Mouse (Mus musculus): ENCODE results near the gene Sv2a. TPM values are rescaled to one million over a fixed set of nuclear protein-coding genes. Genes with fewer than 3 reads are reported as not detected.

Gene Sv2a
- total and polyA plus RNA-seq, 2 experiments from 2014 or later = 112 to 124 TPM

DNA sequence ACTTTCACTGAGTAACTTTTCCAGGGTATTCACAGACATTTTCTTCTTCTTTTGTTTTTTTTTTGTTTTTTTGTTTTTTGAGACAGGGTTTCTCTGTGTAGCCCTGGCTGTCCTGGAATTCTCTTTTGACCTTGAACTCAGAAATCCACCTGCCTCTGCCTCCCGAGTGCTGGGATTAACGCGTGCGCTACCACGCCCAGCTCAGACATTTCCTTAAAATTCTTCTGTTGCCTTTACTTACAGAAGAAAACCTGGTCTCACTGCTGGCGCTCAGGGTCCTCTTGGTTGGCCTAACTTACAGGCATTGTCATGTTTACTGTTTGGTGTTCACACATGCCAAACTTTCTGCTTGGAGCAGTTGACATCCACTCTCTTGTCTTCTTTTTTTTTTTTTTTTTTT is 5.7 kb upstream of the Sv2a start:
- Histone ChIP-seq H3K9ac (no peak overlapping the region), H3K27ac (ENCODE audit: low read depth, low read length) (no peak overlapping the region), H3K27me3 (ENCODE audit: insufficient read depth, low read length) (no peaks in the 10 kb centered on the region), H3K9me3 (ENCODE audit: low read length) (no peaks in the 10 kb centered on the region), H3K36me3 (ENCODE audit: insufficient read depth) (peaks cover 39% of the 10 kb centered on the region), H3K4me2 (ENCODE audit: low read depth) (no peak overlapping the region), H3K4me3 (ENCODE audit: low read depth, low read length) (no peak overlapping the region), H3K4me1 (ENCODE audit: insufficient read depth) (peaks cover 8% of the 10 kb centered on the region)
- no peak for ATAC-seq
- WGBS = 93% methylated on average over 6 of the region's 6 CpGs
- no peak for DNase-seq
- no peak for TF ChIP-seq CTCF (IDR thresholded peaks at IDR 0.05; ENCODE audit: low read depth)

DNA sequence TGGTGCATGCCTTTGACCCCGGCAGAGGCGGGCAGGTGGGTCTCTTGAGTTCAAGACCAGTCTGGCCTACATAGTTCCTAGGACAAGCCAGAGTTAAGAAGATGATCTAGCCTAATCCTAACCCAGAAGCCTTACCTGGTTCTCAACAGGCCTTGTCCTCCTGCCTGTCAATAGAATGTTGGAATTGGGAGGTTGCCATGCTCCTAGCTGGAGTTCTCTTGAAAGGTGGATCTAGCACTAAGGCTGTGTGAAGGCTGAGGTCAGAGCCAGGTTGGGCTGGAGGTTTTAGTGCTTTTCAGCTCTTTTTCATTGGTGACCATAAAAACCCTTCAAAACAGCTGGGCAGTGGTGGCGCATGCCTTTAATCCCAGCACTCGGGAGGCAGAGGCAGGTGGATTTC is 2.5 kb upstream of the Sv2a start:
- Histone ChIP-seq H3K9ac (no peak overlapping the region), H3K4me1 (ENCODE audit: insufficient read depth) (peaks cover 4% of the 10 kb centered on the region), H3K27me3 (ENCODE audit: insufficient read depth, low read length) (no peaks in the 10 kb centered on the region), H3K27ac (ENCODE audit: low read depth, low read length) (no peak overlapping the region), H3K4me2 (ENCODE audit: low read depth) (no peak overlapping the region), H3K4me3 (ENCODE audit: low read depth, low read length) (no peak overlapping the region), H3K36me3 (ENCODE audit: insufficient read depth) (peaks cover 39% of the 10 kb centered on the region), H3K9me3 (ENCODE audit: low read length) (no peaks in the 10 kb centered on the region)
- ATAC-seq (no peak), DNase-seq (no peak)
- TF ChIP-seq CTCF (IDR thresholded peaks at IDR 0.05; ENCODE audit: low read depth) = no peak
- WGBS = 93% methylated on average over 4 of the region's 4 CpGs

DNA sequence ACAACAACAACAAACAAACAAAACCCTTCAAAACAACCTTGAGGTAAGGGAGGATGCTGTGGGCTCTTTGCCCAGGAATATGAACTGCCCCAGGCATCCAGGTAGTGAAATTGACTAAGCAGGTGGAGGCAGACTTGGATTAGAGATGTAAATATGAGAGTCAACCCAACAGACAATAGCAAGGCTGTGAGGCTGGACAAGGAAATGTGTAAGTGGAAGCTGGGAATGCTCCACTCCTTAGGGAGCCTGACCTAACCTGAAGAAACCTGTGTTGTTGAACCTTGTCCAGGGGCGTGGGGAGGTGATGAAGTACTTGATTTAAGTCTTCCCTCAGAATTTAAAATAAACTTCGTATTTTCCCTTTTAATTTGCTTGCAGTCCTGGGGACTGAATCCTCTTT is 2.0 kb upstream of the Sv2a start:
- peaks cover 39% of the 10 kb centered on the region for H3K36me3 ChIP-seq (ENCODE audit: insufficient read depth)
- ATAC-seq (no peak), DNase-seq (no peak)
- TF ChIP-seq CTCF (IDR thresholded peaks at IDR 0.05; ENCODE audit: low read depth) = no peak
- no peaks in the 10 kb centered on the region for H3K9me3 ChIP-seq (ENCODE audit: low read length)
- no peak overlapping the region for H3K4me2 ChIP-seq (ENCODE audit: low read depth)
- no peak overlapping the region for H3K4me3 ChIP-seq (ENCODE audit: low read depth, low read length)
- no peaks in the 10 kb centered on the region for H3K27me3 ChIP-seq (ENCODE audit: insufficient read depth, low read length)
- H3K27ac ChIP-seq (ENCODE audit: low read depth, low read length) = no peak overlapping the region
- peaks cover 4% of the 10 kb centered on the region for H3K4me1 ChIP-seq (ENCODE audit: insufficient read depth)
- WGBS = 86% methylated on average over 2 of the region's 2 CpGs
- no peak overlapping the region for H3K9ac ChIP-seq

DNA sequence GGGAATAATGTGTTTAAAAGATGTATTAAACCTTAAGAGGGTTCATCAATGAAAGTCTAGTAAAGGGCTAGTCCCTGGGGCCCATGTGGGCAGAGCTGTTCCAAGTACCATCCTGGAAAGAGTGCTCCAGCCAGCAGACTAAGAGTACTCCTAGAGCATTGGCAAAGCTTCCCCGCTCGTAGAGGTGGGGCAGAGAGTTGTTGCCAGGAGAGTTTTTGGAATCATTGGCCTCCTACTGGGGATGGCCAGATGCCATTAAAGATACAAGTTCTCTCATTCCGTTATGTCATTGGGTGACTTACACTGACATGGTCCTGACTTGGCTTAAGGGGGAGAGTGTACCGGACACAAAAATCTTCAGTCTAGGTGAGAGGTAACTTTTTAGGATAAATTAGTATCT is 1.4 kb upstream of the Sv2a start:
- ATAC-seq = no peak
- H3K27me3 ChIP-seq (ENCODE audit: insufficient read depth, low read length) = no peaks in the 10 kb centered on the region
- DNase-seq = no peak
- H3K36me3 ChIP-seq (ENCODE audit: insufficient read depth) = peaks cover 33% of the 10 kb centered on the region
- H3K9me3 ChIP-seq (ENCODE audit: low read length) = no peaks in the 10 kb centered on the region
- H3K9ac ChIP-seq = no peak overlapping the region
- H3K4me3 ChIP-seq (ENCODE audit: low read depth, low read length) = no peak overlapping the region
- 47% methylated on average over 4 of the region's 4 CpGs for WGBS
- H3K4me2 ChIP-seq (ENCODE audit: low read depth) = no peak overlapping the region
- H3K4me1 ChIP-seq (ENCODE audit: insufficient read depth) = peaks cover 4% of the 10 kb centered on the region
- no peak for TF ChIP-seq CTCF (IDR thresholded peaks at IDR 0.05; ENCODE audit: low read depth)
- H3K27ac ChIP-seq (ENCODE audit: low read depth, low read length) = no peak overlapping the region

DNA sequence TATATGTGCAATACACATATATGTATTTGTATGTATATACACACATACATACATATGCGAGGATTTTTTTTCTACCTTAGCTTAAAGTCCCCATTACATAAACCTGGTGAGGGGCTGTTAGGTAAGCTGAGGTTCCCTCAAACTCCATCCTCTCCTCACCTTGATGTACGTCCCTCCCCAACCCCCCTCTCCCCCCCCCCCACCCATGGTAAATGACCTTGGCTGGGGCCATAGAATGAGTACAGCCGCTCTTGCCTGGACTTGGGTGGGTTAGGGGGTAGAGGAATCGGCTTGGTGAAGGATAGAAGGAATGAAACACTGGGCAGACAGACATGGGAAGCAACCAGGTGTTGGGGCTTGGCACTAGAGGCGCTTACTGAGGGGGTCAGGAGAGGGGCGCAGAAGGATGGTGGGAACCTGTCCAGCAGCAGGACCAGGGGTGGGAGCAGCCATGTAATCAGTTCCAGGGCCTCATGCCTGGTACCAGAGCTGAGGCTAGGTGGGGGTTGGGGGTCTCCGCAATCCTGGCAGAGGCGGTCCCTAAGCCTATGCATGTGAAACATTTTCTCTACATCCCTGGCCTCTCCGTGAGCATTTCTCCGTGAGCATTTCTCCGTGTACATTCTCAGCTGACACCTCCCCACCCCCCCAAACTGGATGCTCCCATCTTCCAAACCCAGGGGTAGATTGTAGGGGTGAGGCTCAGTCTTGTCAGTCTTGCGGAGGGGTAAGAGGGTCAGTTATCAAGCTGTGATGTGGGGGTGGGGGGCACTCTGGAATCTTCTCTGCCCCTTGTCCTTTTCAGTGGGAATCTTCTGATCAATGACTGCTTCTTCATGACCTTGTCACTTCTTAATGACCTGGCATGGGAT is 795 bp downstream of the Sv2a start:
- Histone ChIP-seq H3K27me3 (ENCODE audit: insufficient read depth, low read length) (no peaks in the 10 kb centered on the region), H3K4me2 (ENCODE audit: low read depth) (peak overlapping the region; percentile 72), H3K9ac (peak overlapping the region; percentile 78), H3K4me1 (ENCODE audit: insufficient read depth) (peaks cover 4% of the 10 kb centered on the region), H3K36me3 (ENCODE audit: insufficient read depth) (peaks cover 24% of the 10 kb centered on the region), H3K27ac (ENCODE audit: low read depth, low read length) (peak overlapping the region; percentile 72), H3K9me3 (ENCODE audit: low read length) (no peaks in the 10 kb centered on the region), H3K4me3 (ENCODE audit: low read depth, low read length) (peak overlapping the region; percentile 52)
- 23% methylated on average over 12 of the region's 12 CpGs for WGBS
- ATAC-seq (peak; percentile 67), DNase-seq (peak; percentile 62)
- TF ChIP-seq CTCF (IDR thresholded peaks at IDR 0.05; ENCODE audit: low read depth) = no peak

DNA sequence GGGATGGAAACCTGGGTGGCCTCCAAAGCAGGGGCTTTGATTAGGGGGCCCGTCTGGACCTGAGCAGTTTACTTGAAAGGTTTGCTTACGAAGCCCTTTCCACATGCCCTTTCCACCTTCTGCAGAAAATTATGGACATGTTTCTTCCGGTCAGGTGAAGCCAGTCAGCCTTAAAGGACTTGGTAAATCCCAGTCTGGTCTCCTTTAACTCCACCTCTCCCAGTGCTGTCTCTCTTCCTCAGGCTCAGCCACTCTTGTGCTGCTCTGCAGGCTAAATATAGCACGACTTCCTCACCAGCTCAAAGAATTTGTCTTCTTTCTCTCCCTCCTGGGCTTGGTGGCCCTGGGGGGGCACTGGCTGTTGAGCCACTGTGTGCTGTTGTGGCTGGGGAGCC is 1.4 kb downstream of the Sv2a start:
- WGBS = 43% methylated on average over 4 of the region's 4 CpGs
- Histone ChIP-seq H3K4me2 (ENCODE audit: low read depth) (peak overlapping the region; percentile 72), H3K9ac (peak overlapping the region; percentile 78), H3K4me1 (ENCODE audit: insufficient read depth) (peaks cover 4% of the 10 kb centered on the region), H3K9me3 (ENCODE audit: low read length) (no peaks in the 10 kb centered on the region), H3K27ac (ENCODE audit: low read depth, low read length) (peak overlapping the region; percentile 72), H3K4me3 (ENCODE audit: low read depth, low read length) (peak overlapping the region; percentile 52), H3K36me3 (ENCODE audit: insufficient read depth) (peaks cover 22% of the 10 kb centered on the region), H3K27me3 (ENCODE audit: insufficient read depth, low read length) (no peaks in the 10 kb centered on the region)
- ATAC-seq = peak; percentile 40
- TF ChIP-seq CTCF (IDR thresholded peaks at IDR 0.05; ENCODE audit: low read depth) = no peak
- DNase-seq = no peak

DNA sequence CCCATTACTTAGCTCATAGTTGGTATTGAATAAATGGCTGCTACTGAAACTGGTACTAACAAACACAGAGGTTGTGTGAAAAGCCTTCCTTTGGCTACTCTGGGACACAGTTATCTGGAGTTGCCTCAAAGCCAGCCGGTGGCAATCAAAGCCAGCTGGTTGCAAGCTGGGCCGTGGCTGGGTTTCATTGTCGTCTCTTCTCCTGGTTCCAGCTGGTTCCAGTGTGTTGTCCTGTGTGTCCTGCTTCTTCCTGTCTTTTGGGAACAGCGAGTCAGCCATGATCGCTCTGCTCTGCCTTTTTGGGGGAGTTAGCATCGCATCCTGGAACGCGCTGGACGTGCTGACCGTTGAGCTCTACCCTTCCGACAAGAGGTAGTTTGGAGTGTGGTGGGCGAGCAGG is 12.0 kb downstream of the Sv2a start:
- Histone ChIP-seq H3K27me3 (ENCODE audit: insufficient read depth, low read length) (no peaks in the 10 kb centered on the region), H3K36me3 (ENCODE audit: insufficient read depth) (peaks cover 60% of the 10 kb centered on the region), H3K4me1 (ENCODE audit: insufficient read depth) (peaks cover 4% of the 10 kb centered on the region), H3K4me3 (ENCODE audit: low read depth, low read length) (no peak overlapping the region), H3K27ac (ENCODE audit: low read depth, low read length) (no peak overlapping the region), H3K9ac (no peak overlapping the region), H3K9me3 (ENCODE audit: low read length) (no peaks in the 10 kb centered on the region), H3K4me2 (ENCODE audit: low read depth) (no peak overlapping the region)
- DNase-seq = no peak
- ATAC-seq = no peak
- whole genome bisulfite sequencing = 76% methylated on average over 12 of the region's 12 CpGs
- TF ChIP-seq CTCF (IDR thresholded peaks at IDR 0.05; ENCODE audit: low read depth) = no peak

Data from forebrain, postnatal 0 days (tissue).